Comparison of ENCODE assay signal across 11 mouse cellular contexts in the genomic region with DNA sequence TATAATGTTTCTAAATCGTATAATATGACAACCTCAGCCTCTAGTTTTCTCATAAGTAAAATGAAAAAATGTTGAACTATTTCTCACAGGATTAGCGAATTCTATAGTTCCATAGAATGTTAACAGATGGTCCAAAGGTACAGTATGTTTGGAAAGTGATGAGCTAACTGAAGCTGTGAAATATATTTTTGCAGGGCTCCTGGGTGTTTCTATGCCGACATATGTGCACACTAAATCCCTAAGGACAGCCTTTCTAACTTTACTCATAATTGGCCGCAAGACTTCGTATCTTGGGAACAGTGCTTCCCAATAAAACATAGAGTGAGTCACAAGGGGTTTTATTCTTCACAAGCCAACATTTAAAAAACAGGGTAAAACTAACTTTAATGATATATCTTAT.
"Had no signal": no experiment of that assay in that cellular context is flagged by ENCODE, and none has a peak within 500 bp of the region (broad histone marks: within the 10 kb centered on the region; RNA-seq: fewer than 3 reads in every experiment).

No protein-coding gene starts in this region.

- ATAC-seq: liver, postnatal 0 days; lung, postnatal 0 days; midbrain, embryonic 13.5 days; midbrain, embryonic 15.5 days had no signal

- DNase-seq: liver, postnatal 0 days; lung, adult 2 months; lung, postnatal 14 days; lung, postnatal 36 days; right cerebral cortex, postnatal 25 days; thymus, adult 18-20 months; thymus, postnatal 14 days; thymus, postnatal 36 days had no signal
